16 mouse cellular contexts compared by ENCODE assay signal in genomic region chr2:159949046-159949445, GRCm38 (mm10).
"Had no signal": no experiment of that assay in that cellular context is flagged by ENCODE, and none has a peak within 500 bp of the region (broad histone marks: within the 10 kb centered on the region; RNA-seq: fewer than 3 reads in every experiment).

No protein-coding gene starts in this region.

- H3K36me3 ChIP-seq: midbrain, embryonic 10.5 days; midbrain, embryonic 12.5 days; neural tube, embryonic 13.5 days; neural tube, embryonic 15.5 days; stomach, embryonic 15.5 days had no signal

- H3K4me2 ChIP-seq: lung, embryonic 14.5 days; midbrain, embryonic 12.5 days; neural tube, embryonic 13.5 days; neural tube, embryonic 15.5 days; stomach, embryonic 15.5 days had no signal

- H3K9me3 ChIP-seq: midbrain, embryonic 10.5 days; midbrain, embryonic 12.5 days; neural tube, embryonic 13.5 days; neural tube, embryonic 15.5 days; stomach, embryonic 15.5 days had no signal

- H3K27me3 ChIP-seq: midbrain, embryonic 12.5 days; neural tube, embryonic 13.5 days; neural tube, embryonic 15.5 days; stomach, embryonic 15.5 days had no signal

- H3K4me3 ChIP-seq: midbrain, embryonic 10.5 days; midbrain, embryonic 12.5 days; myocyte; neural tube, embryonic 13.5 days; neural tube, embryonic 15.5 days; stomach, embryonic 15.5 days had no signal

- H3K9ac ChIP-seq: lung, embryonic 14.5 days; midbrain, embryonic 12.5 days; neural tube, embryonic 13.5 days; neural tube, embryonic 15.5 days; stomach, embryonic 15.5 days had no signal

- DNase-seq: lung, adult 18-20 months; lung, embryonic 14.5 days; lung, postnatal 4 days; midbrain, embryonic 14.5 days; right cerebral cortex, postnatal 14 days; thymus, adult 18-20 months; thymus, postnatal 14 days; thymus, postnatal 4 days had no signal

- H3K27ac ChIP-seq: midbrain, embryonic 10.5 days; midbrain, embryonic 12.5 days; neural tube, embryonic 13.5 days; neural tube, embryonic 15.5 days; stomach, embryonic 15.5 days; stomach, postnatal 0 days had no signal

- H3K4me1 ChIP-seq: midbrain, embryonic 10.5 days; midbrain, embryonic 12.5 days; neural tube, embryonic 13.5 days; neural tube, embryonic 15.5 days; stomach, embryonic 15.5 days had no signal

- ATAC-seq: midbrain, embryonic 16.5 days had no signal
